Mouse (Mus musculus): Measurements from ENCODE around the gene Morc1. TPM values are rescaled to one million over a fixed set of nuclear protein-coding genes. Genes with fewer than 3 reads are reported as not detected.

The Morc1 gene
- not detected in 2 replicates for polyA plus RNA-seq (2021; fragmentation: Nextera tagmentation)
- long read RNA-seq, experiment 1: 0 reads
- long read RNA-seq, experiment 2: 0 reads

GRCm38 (mm10) chr16:48431027-48431426 lies at the start of gene Morc1:
TSS of gene Morc1 (plus strand) at chr16:48431237.

GRCm38 (mm10) chr16:48412246-48412645 lies 18.8 kb upstream of the Morc1 start, which contains the start of gene Gm5485:
TSS of gene Gm5485 (minus strand) at chr16:48412416.

Other genes with a start within 250 kb of the Morc1 start
- not detected in 2 replicates for gene Dppa4, start 147.5 kb upstream of the Morc1 start, polyA plus RNA-seq (2021; fragmentation: Nextera tagmentation)
- gene Dppa2, start 127.3 kb upstream of the Morc1 start, polyA plus RNA-seq (2021; fragmentation: Nextera tagmentation): not detected in 2 replicates
- gene Gm5485, start 18.8 kb upstream of the Morc1 start, polyA plus RNA-seq (2021; fragmentation: Nextera tagmentation): not detected in 2 replicates

Measured in left cerebral cortex, adult 6 months (tissue).